Mouse (Mus musculus): ENCODE results near the gene Mfsd4a.

Gene Mfsd4a

GRCm38 (mm10) chr1:132067261-132068255 lies at the start of gene Mfsd4a:
Mfsd4a (minus strand) TSS chr1:132068062.
- DNase-seq (ENCODE audit: low spot score): peak; percentile 13

- peak; percentile 36 for DNase-seq (ENCODE audit: low spot score)
These were observed 48.7 kb upstream of the Mfsd4a start for GRCm38 (mm10) chr1:132116606-132117005.

- no peak for DNase-seq (ENCODE audit: low spot score)
These were observed 45.2 kb upstream of the Mfsd4a start for GRCm38 (mm10) chr1:132113098-132113497.

- no peak for DNase-seq (ENCODE audit: low spot score)
These were observed 44.6 kb upstream of the Mfsd4a start for GRCm38 (mm10) chr1:132112426-132112825.

- no peak for DNase-seq (ENCODE audit: low spot score)
These were observed 43.5 kb upstream of the Mfsd4a start for GRCm38 (mm10) chr1:132111411-132111810.

GRCm38 (mm10) chr1:132109368-132109767 lies 41.5 kb upstream of the Mfsd4a start:
- no peak for DNase-seq (ENCODE audit: low spot score)

GRCm38 (mm10) chr1:132104353-132104752 lies 36.5 kb upstream of the Mfsd4a start:
- no peak for DNase-seq (ENCODE audit: low spot score)

- DNase-seq (ENCODE audit: low spot score): no peak
These were observed 34.3 kb upstream of the Mfsd4a start for GRCm38 (mm10) chr1:132101953-132102697.

- DNase-seq (ENCODE audit: low spot score): no peak
These were observed 31.9 kb upstream of the Mfsd4a start for GRCm38 (mm10) chr1:132099775-132100174.

- DNase-seq (ENCODE audit: low spot score): no peak
These were observed 31.2 kb upstream of the Mfsd4a start for GRCm38 (mm10) chr1:132099016-132099415.

- no peak for DNase-seq (ENCODE audit: low spot score)
These were observed 30.2 kb upstream of the Mfsd4a start for GRCm38 (mm10) chr1:132098076-132098475.

GRCm38 (mm10) chr1:132095356-132096004 lies 27.6 kb upstream of the Mfsd4a start:
- DNase-seq (ENCODE audit: low spot score): no peak

GRCm38 (mm10) chr1:132093269-132093668 lies 25.4 kb upstream of the Mfsd4a start:
- no peak for DNase-seq (ENCODE audit: low spot score)

- DNase-seq (ENCODE audit: low spot score): no peak
These were observed 22.4 kb upstream of the Mfsd4a start for GRCm38 (mm10) chr1:132090266-132090665.

GRCm38 (mm10) chr1:132089767-132090166 lies 21.9 kb upstream of the Mfsd4a start:
- DNase-seq (ENCODE audit: low spot score): no peak

GRCm38 (mm10) chr1:132088181-132088671 lies 20.4 kb upstream of the Mfsd4a start:
- DNase-seq (ENCODE audit: low spot score): no peak

- no peak for DNase-seq (ENCODE audit: low spot score)
These were observed 17.6 kb upstream of the Mfsd4a start for GRCm38 (mm10) chr1:132085181-132086049.

- DNase-seq (ENCODE audit: low spot score): no peak
These were observed 10.6 kb upstream of the Mfsd4a start for GRCm38 (mm10) chr1:132078413-132078812.

GRCm38 (mm10) chr1:132075576-132075975 lies 7.7 kb upstream of the Mfsd4a start:
- DNase-seq (ENCODE audit: low spot score): no peak

GRCm38 (mm10) chr1:132070659-132071058 lies 2.8 kb upstream of the Mfsd4a start:
- DNase-seq (ENCODE audit: low spot score): no peak

GRCm38 (mm10) chr1:132069436-132069835 lies 1.6 kb upstream of the Mfsd4a start:
- no peak for DNase-seq (ENCODE audit: low spot score)

All from ovary, postnatal 10 days (tissue).